Mouse (Mus musculus) intestine, embryonic 14.5 days (tissue): ENCODE measurements around the gene Inha. TPM values are rescaled to one million over a fixed set of nuclear protein-coding genes. Genes with fewer than 3 reads are reported as not detected.

Experiments used
- ATAC-seq: fragments of 200-750 bp; cut with Nextera tagmentation; replicated peaks from 2 replicates; pipeline ENCODE4 v1.8.0; 2017; ENCODE audit warnings: low read depth, moderate number of reproducible peaks, moderate TSS enrichment, moderate library complexity; ENCODE audit not compliant: low FRiP score, low TSS enrichment
- DNase-seq: peaks from one replicate; pipeline ENCODE4 v3.0.0-alpha.2; 2018; ENCODE audit warnings: low spot score
- H3K27ac ChIP-seq: fragments of 300-500 bp; sonication (generic); 2 replicates; pipeline ENCODE4 v1.5.1; 2014; ENCODE audit warnings: low read depth, mild to moderate bottlenecking, control low read depth
- H3K27me3 ChIP-seq: fragments of 300-500 bp; sonication (generic); replicated peaks from 2 replicates; pipeline ENCODE4 v1.6.1; 2014; ENCODE audit warnings: low read length, control low read depth; ENCODE audit not compliant: control insufficient read depth, insufficient read depth
- H3K36me3 ChIP-seq: fragments of 300-500 bp; sonication (generic); 2 replicates; pipeline ENCODE4 v1.6.1; 2014; ENCODE audit warnings: low read length, control low read depth; ENCODE audit not compliant: control insufficient read depth, insufficient read depth
- H3K4me1 ChIP-seq: fragments of 300-500 bp; sonication (generic); replicated peaks from 2 replicates; pipeline ENCODE4 v1.6.1; 2014; ENCODE audit warnings: low read length, control low read depth, mixed read lengths; ENCODE audit not compliant: control insufficient read depth, insufficient read depth
- H3K4me2 ChIP-seq: fragments of 300-500 bp; sonication (generic); 2 replicates; pipeline ENCODE4 v1.6.1; 2014; ENCODE audit warnings: low read length
- H3K4me3 ChIP-seq: fragments of 300-500 bp; sonication (generic); 2 replicates; pipeline ENCODE4 v1.5.1; 2014; ENCODE audit warnings: low read depth, low read length, control low read depth, mixed read lengths
- H3K9ac ChIP-seq: fragments of 300-500 bp; sonication (generic); 2 replicates; pipeline ENCODE4 v1.6.1; 2014; ENCODE audit warnings: mild to moderate bottlenecking, low read length
- H3K9me3 ChIP-seq: fragments of 300-500 bp; sonication (generic); 2 replicates; pipeline ENCODE4 v1.6.1; 2016; ENCODE audit warnings: low read length, control low read depth; ENCODE audit not compliant: control insufficient read depth
- WGBS: fragments of 180-500 bp; shearing (Covaris S2); extraction: QIAGEN DNeasy Blood & Tissue Kit; methylation state at CpG from one replicate; pipeline ENCODE4 v1.1.7; 2014; 5-methylcytosine and 5-hydroxymethylcytosine counted together
- polyA plus RNA-seq: library from polyadenylated mRNA; unstranded; fragments of >200 nt; fragmentation: Nextera tagmentation; extraction: Ambion mirVana; gene quantifications from 2 replicates; pipeline ENCODE4 v1.2.1, GENCODE M21; 2014

The Inha gene
- polyA plus RNA-seq, 1 experiment from 2014 or later: 3.9 TPM

DNA sequence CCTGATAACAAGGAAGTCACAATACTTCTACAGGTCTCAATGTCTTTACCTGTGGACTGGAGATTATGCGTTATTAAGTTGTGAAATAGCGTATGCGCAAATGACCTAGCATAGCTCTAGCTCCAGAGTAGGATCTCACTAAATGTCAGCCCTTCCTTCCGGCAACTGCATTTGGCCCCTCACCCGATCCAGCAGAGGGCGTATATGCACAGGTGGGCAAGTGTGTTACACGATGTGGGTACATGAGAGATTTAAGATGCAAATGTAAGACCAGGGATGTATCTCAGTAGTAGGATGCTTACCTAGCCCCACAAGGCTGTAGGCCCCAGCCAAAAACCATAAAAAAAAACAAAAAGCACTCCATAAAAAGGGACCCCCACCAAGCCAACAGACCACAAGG, 7.4 kb upstream of the Inha start:
- Histone ChIP-seq H3K4me1 (peaks cover 12% of the 10 kb centered on the region), H3K27me3 (no peaks in the 10 kb centered on the region), H3K36me3 (peaks cover 88% of the 10 kb centered on the region), H3K9me3 (no peaks in the 10 kb centered on the region), H3K4me2 (no peak overlapping the region), H3K4me3 (no peak overlapping the region), H3K9ac (no peak overlapping the region), H3K27ac (no peak overlapping the region)
- DNase-seq (no peak), ATAC-seq (no peak)
- 84% methylated on average over 7 of the region's 7 CpGs for WGBS

GRCm38 (mm10) chr1:75501905-75502304, 5.0 kb upstream of the Inha start:
- Histone ChIP-seq H3K27me3 (no peaks in the 10 kb centered on the region), H3K9ac (no peak overlapping the region), H3K4me3 (no peak overlapping the region), H3K9me3 (no peaks in the 10 kb centered on the region), H3K36me3 (peaks cover 78% of the 10 kb centered on the region), H3K4me1 (peaks cover 22% of the 10 kb centered on the region), H3K4me2 (no peak overlapping the region), H3K27ac (no peak overlapping the region)
- no peak for DNase-seq
- 92% methylated on average over 9 of the region's 9 CpGs for WGBS
- no peak for ATAC-seq

- no peak for DNase-seq
- 83% methylated on average over 25 of the region's 25 CpGs for WGBS
- Histone ChIP-seq H3K4me3 (no peak overlapping the region), H3K9ac (no peak overlapping the region), H3K27ac (no peak overlapping the region), H3K4me1 (peaks cover 27% of the 10 kb centered on the region), H3K9me3 (no peaks in the 10 kb centered on the region), H3K4me2 (peak overlapping the region; percentile 91; the same call in 1 of the 2 replicates), H3K36me3 (peaks cover 66% of the 10 kb centered on the region), H3K27me3 (no peaks in the 10 kb centered on the region)
- ATAC-seq: no peak
These were observed 3.8 kb upstream of the Inha start for GRCm38 (mm10) chr1:75502945-75503650.

DNA sequence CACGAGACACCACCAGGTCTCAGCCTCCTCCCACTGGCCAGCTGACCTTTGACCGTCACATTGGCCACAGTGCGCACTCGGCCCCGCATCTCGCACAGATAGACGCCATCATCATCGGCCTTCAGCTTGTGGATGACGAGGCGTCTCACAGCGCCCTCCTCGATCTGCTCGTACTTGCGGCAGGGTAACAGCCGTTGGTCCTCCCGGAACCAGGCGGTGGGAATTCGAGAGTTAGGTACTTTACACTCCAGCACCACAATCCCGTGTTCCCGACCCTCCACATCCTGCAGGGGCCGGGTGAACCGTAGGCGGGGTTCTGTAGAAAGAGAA, 3.3 kb upstream of the Inha start:
- ATAC-seq: no peak
- peak overlapping the region; percentile 91 for H3K4me2 ChIP-seq
- 69% methylated on average over 23 of the region's 23 CpGs for WGBS
- H3K27ac ChIP-seq: no peak overlapping the region
- H3K36me3 ChIP-seq: peaks cover 61% of the 10 kb centered on the region
- 0 out of 2 replicates have a peak overlapping the region, but pooled peaks have one; percentile 75 for H3K4me3 ChIP-seq
- DNase-seq: no peak
- H3K9me3 ChIP-seq: no peaks in the 10 kb centered on the region
- no peaks in the 10 kb centered on the region for H3K27me3 ChIP-seq
- no peak overlapping the region for H3K9ac ChIP-seq
- peaks cover 27% of the 10 kb centered on the region for H3K4me1 ChIP-seq

DNA sequence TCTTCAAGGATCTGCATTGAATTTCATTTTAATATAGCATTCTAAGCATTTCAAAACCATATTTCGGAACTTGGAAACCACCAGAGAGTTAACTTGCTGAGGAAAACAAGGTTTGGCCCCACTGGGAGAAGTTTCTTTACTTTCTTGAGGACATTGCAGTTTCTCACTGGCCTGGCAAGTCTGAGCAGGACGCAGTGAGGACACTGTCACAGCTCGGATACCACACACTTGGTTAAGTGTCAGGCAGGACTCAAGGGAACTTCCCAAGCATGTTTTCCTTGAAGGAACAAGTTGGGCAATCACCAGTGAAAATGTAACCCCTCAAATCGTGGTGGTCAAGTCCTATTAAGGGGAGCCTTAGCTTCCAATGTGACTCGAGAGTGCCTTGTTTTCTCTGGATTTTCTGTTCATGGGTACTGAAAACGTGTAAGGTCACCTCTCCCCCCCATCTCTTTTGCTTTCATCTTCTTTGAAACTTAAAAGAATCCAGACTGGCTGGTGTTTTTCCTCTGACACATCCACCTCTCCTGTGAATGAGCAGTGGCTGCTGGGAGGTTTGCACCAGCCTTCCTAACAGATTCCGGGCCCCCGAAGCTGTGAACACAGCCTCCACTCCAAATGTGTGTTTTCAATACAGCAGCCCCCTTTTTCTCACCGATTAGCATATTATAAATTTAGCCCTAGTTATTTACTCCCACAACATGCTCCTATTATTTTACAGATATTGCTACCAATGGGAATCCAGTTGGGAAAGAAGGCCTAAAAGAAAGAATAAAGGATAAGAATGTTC, 2.4 kb upstream of the Inha start:
- peak overlapping the region; percentile 75 for H3K4me3 ChIP-seq
- peaks cover 53% of the 10 kb centered on the region for H3K36me3 ChIP-seq
- H3K27ac ChIP-seq: no peak overlapping the region
- 65% methylated on average over 9 of the region's 9 CpGs for WGBS
- ATAC-seq (no peak), DNase-seq (no peak)
- H3K4me2 ChIP-seq: peak overlapping the region; percentile 91
- no peaks in the 10 kb centered on the region for H3K27me3 ChIP-seq
- H3K4me1 ChIP-seq: peaks cover 27% of the 10 kb centered on the region
- H3K9me3 ChIP-seq: no peaks in the 10 kb centered on the region
- peak overlapping the region; percentile 98 for H3K9ac ChIP-seq

GRCm38 (mm10) chr1:75505159-75505955, 1.5 kb upstream of the Inha start:
- H3K4me3 ChIP-seq: peak overlapping the region; percentile 75
- WGBS: under 1% methylated on average over 84 of the region's 84 CpGs
- no peaks in the 10 kb centered on the region for H3K27me3 ChIP-seq
- H3K27ac ChIP-seq: peak overlapping the region; percentile 99
- H3K4me1 ChIP-seq: peaks cover 27% of the 10 kb centered on the region
- peaks cover 44% of the 10 kb centered on the region for H3K36me3 ChIP-seq
- ATAC-seq (peak; percentile 54), DNase-seq (peak; percentile 89)
- no peaks in the 10 kb centered on the region for H3K9me3 ChIP-seq
- peak overlapping the region; percentile 91 for H3K4me2 ChIP-seq
- peak overlapping the region; percentile 98 for H3K9ac ChIP-seq

DNA sequence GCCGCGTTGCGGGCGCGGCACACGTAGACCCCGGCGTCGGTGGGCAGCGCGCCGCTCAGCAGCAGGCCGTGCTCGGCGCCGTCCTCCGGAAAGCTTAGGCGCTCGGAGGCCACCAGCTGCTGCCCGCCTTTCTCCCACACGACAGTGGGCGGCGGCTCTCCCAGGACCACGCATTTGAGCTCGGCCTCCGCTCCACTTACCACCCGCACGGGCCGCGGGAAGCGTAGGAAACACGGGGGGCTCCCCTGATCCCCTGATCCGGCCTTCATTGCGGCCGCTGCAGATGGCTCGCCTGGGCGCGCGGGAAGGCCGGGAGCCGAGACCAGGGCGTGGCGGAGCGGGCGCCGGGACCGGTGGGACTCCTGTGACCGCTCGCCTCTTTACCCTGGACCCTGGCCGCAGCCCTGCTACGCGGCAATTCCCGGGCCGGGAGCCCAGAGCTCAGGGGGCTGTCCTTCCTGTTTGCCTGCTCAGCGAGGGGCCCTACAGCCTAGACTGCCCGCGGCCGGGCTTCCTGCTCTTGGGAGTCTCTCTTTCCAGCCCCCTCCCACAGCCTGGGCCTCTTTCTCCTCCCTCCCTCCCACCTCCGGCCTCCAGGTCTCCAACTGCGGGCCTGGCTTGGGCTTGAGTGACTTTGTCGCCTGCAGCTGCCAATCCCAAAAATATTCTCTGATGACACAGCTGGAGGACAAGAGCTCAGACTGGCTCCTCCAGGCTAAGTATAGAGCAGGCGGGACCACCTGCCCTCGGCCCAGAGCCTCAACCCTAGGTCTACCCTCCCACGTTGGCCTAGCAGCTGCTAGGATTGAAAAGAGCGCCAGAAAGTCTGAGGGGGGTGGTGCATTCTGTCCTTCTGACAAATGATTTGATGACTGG, 683 bp upstream of the Inha start, which contains the start of gene Obsl1:
Gene Obsl1, minus strand, starts transcription at position 497 of the 876 bp plus-strand sequence.
- DNase-seq: peak; percentile 91
- Histone ChIP-seq H3K27me3 (no peaks in the 10 kb centered on the region), H3K4me2 (peak within 1 kb of the TSS; percentile 91), H3K9ac (peak within 1 kb of the TSS; percentile 98), H3K4me3 (peak within 1 kb of the TSS; percentile 75), H3K36me3 (peaks cover 35% of the 10 kb centered on the region), H3K27ac (peak within 1 kb of the TSS; percentile 99), H3K4me1 (peaks cover 33% of the 10 kb centered on the region), H3K9me3 (no peaks in the 10 kb centered on the region)
- peak; percentile 92 for ATAC-seq
- WGBS: under 1% methylated on average over 65 of the region's 65 CpGs

- WGBS: 65% methylated on average over 20 of the region's 20 CpGs
These were observed 2.7 kb downstream of the Inha start for GRCm38 (mm10) chr1:75509586-75509985.

More at GRCm38 (mm10) chr1:75509586-75509985, 2.7 kb downstream of the Inha start:
- Histone ChIP-seq H3K9ac (no peak overlapping the region), H3K4me2 (no peak overlapping the region), H3K4me1 (peaks cover 25% of the 10 kb centered on the region), H3K4me3 (no peak overlapping the region), H3K27me3 (no peaks in the 10 kb centered on the region), H3K9me3 (no peaks in the 10 kb centered on the region), H3K36me3 (peaks cover 1% of the 10 kb centered on the region), H3K27ac (no peak overlapping the region)
- DNase-seq (no peak), ATAC-seq (no peak)
